Mouse (Mus musculus) midbrain, postnatal 0 days (tissue): Measurements from ENCODE around the gene Ccdc155. TPM values are rescaled to one million over a fixed set of nuclear protein-coding genes. Genes with fewer than 3 reads are reported as not detected.
"Not testable (repeated sequence)": the region's sequence is repeated elsewhere in the genome, so short reads cannot be mapped to it uniquely, and the experiment has no call there.

ENCODE experiments used
- ATAC-seq: fragments of 200-750 bp; cut with Nextera tagmentation; 2 replicates; pipeline ENCODE4 v1.8.0; 2017; ENCODE audit warnings: moderate number of reproducible peaks, mild to moderate bottlenecking, moderate TSS enrichment, moderate library complexity; ENCODE audit not compliant: low FRiP score
- DNase-seq: peaks from one replicate; pipeline ENCODE4 v3.0.0-alpha.2; 2015; ENCODE audit warnings: low spot score
- H3K27ac ChIP-seq: fragments of 300-500 bp; sonication (generic); 2 replicates; pipeline ENCODE4 v1.5.1; 2014; ENCODE audit warnings: low read depth, mild to moderate bottlenecking, low read length, mixed read lengths
- H3K27me3 ChIP-seq: fragments of 300-500 bp; sonication (generic); 2 replicates; pipeline ENCODE4 v1.6.1; 2014; ENCODE audit warnings: low read length, control low read depth, mixed read lengths; ENCODE audit not compliant: insufficient read depth
- H3K36me3 ChIP-seq: fragments of 300-500 bp; sonication (generic); 2 replicates; pipeline ENCODE4 v1.6.1; 2014; ENCODE audit warnings: low read length, control low read depth, mixed read lengths; ENCODE audit not compliant: insufficient read depth
- H3K4me1 ChIP-seq: fragments of 300-500 bp; sonication (generic); 2 replicates; pipeline ENCODE4 v1.6.1; 2014; ENCODE audit warnings: mild to moderate bottlenecking, control low read depth, antibody characterized with exemption, low read length, mixed read lengths; ENCODE audit not compliant: insufficient read depth
- H3K4me2 ChIP-seq: fragments of 300-500 bp; sonication (generic); 2 replicates; pipeline ENCODE4 v1.6.1; 2014; ENCODE audit warnings: low read depth, mild to moderate bottlenecking, low read length, mixed read lengths; ENCODE audit not compliant: poor library complexity, severe bottlenecking
- H3K4me3 ChIP-seq: fragments of 300-500 bp; sonication (generic); 2 replicates; pipeline ENCODE4 v1.5.1; 2014; ENCODE audit warnings: low read depth, mild to moderate bottlenecking, low read length, moderate library complexity
- H3K9ac ChIP-seq: fragments of 300-500 bp; sonication (generic); replicated peaks from 2 replicates; pipeline ENCODE4 v1.6.1; 2014; ENCODE audit warnings: mild to moderate bottlenecking, low read length, moderate library complexity, mixed read lengths; ENCODE audit not compliant: poor library complexity, severe bottlenecking
- H3K9me3 ChIP-seq: fragments of 300-500 bp; sonication (generic); 2 replicates; pipeline ENCODE4 v1.6.1; 2016; ENCODE audit warnings: low read length, control low read depth
- CTCF ChIP-seq: IDR thresholded peaks from 2 replicates; pipeline ENCODE4 v1.5.1; 2016; ENCODE audit warnings: antibody characterized with exemption, mild to moderate bottlenecking
- WGBS: fragments of 180-500 bp; shearing (Covaris S2); extraction: QIAGEN DNeasy Blood & Tissue Kit; methylation state at CpG from one replicate; pipeline ENCODE4 v1.1.7; 2014; 5-methylcytosine and 5-hydroxymethylcytosine counted together
- polyA plus RNA-seq: library from polyadenylated mRNA; unstranded; fragments of >200 nt; fragmentation: Nextera tagmentation; extraction: Ambion mirVana; gene quantifications from 2 replicates; pipeline ENCODE4 v1.2.1, GENCODE M21; 2015
- total RNA-seq: library from RNA; depleted of rRNA; stranded (reverse); fragments of >200 nt; gene quantifications from 2 replicates; pipeline ENCODE4 v1.2.3, GENCODE M21; 2014

Ccdc155 gene
- total and polyA plus RNA-seq, 2 experiments from 2014 or later, result 0.32 to 0.38 TPM

- Histone ChIP-seq H3K36me3 (no peaks in the 10 kb centered on the region), H3K27me3 (peaks cover 64% of the 10 kb centered on the region), H3K4me1 (peaks cover 5% of the 10 kb centered on the region; the same call in 1 of the 2 replicates), H3K4me3 (no peak overlapping the region), H3K9ac (no peak overlapping the region), H3K4me2 (no peak overlapping the region), H3K27ac (no peak overlapping the region), H3K9me3 (no peaks in the 10 kb centered on the region)
- no peak for ATAC-seq
- no peak for TF ChIP-seq CTCF
- WGBS, result 3% methylated on average over 13 of the region's 13 CpGs
- no peak for DNase-seq
Measured at GRCm38 (mm10) chr7:45175398-45175797, 29.3 kb downstream of the Ccdc155 start.

- Histone ChIP-seq H3K4me2 (no peak overlapping the region), H3K4me3 (0 out of 2 replicates have a peak overlapping the region, but pooled peaks have one; percentile 6), H3K36me3 (no peaks in the 10 kb centered on the region), H3K27me3 (peaks cover 58% of the 10 kb centered on the region), H3K9me3 (no peaks in the 10 kb centered on the region), H3K9ac (no peak overlapping the region), H3K27ac (no peak overlapping the region), H3K4me1 (peaks cover 5% of the 10 kb centered on the region; the same call in 1 of the 2 replicates)
- DNase-seq (no peak), ATAC-seq (no peak)
- WGBS, result 4% methylated on average over 25 of the region's 29 CpGs
- TF ChIP-seq CTCF, result no peak
Measured at GRCm38 (mm10) chr7:45174567-45175280, 30.0 kb downstream of the Ccdc155 start.

- peaks cover 58% of the 10 kb centered on the region for H3K27me3 ChIP-seq
- TF ChIP-seq CTCF, result peak; percentile 60
- not testable (repeated sequence) for H3K36me3 ChIP-seq
Measured at GRCm38 (mm10) chr7:45173772-45174171, 30.9 kb downstream of the Ccdc155 start.

GRCm38 (mm10) chr7:45172974-45173373 lies 31.7 kb downstream of the Ccdc155 start:
- Histone ChIP-seq H3K27me3 (peaks cover 58% of the 10 kb centered on the region), H3K27ac (no peak overlapping the region), H3K9me3 (no peaks in the 10 kb centered on the region), H3K4me1 (peaks cover 8% of the 10 kb centered on the region; the same call in 1 of the 2 replicates), H3K4me2 (no peak overlapping the region), H3K9ac (no peak overlapping the region), H3K4me3 (no peak overlapping the region), H3K36me3 (no peaks in the 10 kb centered on the region)
- ATAC-seq (no peak), DNase-seq (no peak)
- WGBS, result 69% methylated on average over 7 of the region's 7 CpGs
- peak; percentile 17 for TF ChIP-seq CTCF

More at GRCm38 (mm10) chr7:45173772-45174171, 30.9 kb downstream of the Ccdc155 start:
- not testable (repeated sequence) for H3K4me3 ChIP-seq, H3K9ac ChIP-seq, H3K4me2 ChIP-seq, DNase-seq, H3K27ac ChIP-seq, H3K9me3 ChIP-seq, H3K4me1 ChIP-seq, ATAC-seq
- 67% methylated on average over 1 of the region's 1 CpGs for WGBS

- no peak for DNase-seq
- no peak for ATAC-seq
- Histone ChIP-seq H3K9ac (no peak overlapping the region), H3K4me2 (no peak overlapping the region), H3K27me3 (peaks cover 56% of the 10 kb centered on the region), H3K27ac (no peak overlapping the region), H3K36me3 (no peaks in the 10 kb centered on the region), H3K4me1 (peaks cover 4% of the 10 kb centered on the region; the same call in 1 of the 2 replicates), H3K4me3 (no peak overlapping the region), H3K9me3 (no peaks in the 10 kb centered on the region)
- 94% methylated on average over 3 of the region's 3 CpGs for WGBS
- TF ChIP-seq CTCF, result no peak
Measured at GRCm38 (mm10) chr7:45169495-45169894, 35.2 kb downstream of the Ccdc155 start.

- no peak for DNase-seq
- Histone ChIP-seq H3K4me1 (peaks cover 7% of the 10 kb centered on the region; the same call in 1 of the 2 replicates), H3K36me3 (no peaks in the 10 kb centered on the region), H3K27ac (no peak overlapping the region), H3K27me3 (peaks cover 58% of the 10 kb centered on the region), H3K9ac (no peak overlapping the region), H3K4me2 (peak overlapping the region; percentile 13; the same call in 1 of the 2 replicates), H3K4me3 (peak overlapping the region; percentile 17; the same call in 1 of the 2 replicates), H3K9me3 (no peaks in the 10 kb centered on the region)
- no peak for TF ChIP-seq CTCF
- no peak for ATAC-seq
- WGBS, result 4% methylated on average over 24 of the region's 24 CpGs
Measured at GRCm38 (mm10) chr7:45168656-45169055, 36.0 kb downstream of the Ccdc155 start.
